Mouse (Mus musculus): ENCODE results near the gene Alkbh1. TPM values are rescaled to one million over a fixed set of nuclear protein-coding genes. Genes with fewer than 3 reads are reported as not detected.

Alkbh1 gene
- polyA plus RNA-seq, 1 experiment from 2014 or later, result 51.3 TPM

DNA sequence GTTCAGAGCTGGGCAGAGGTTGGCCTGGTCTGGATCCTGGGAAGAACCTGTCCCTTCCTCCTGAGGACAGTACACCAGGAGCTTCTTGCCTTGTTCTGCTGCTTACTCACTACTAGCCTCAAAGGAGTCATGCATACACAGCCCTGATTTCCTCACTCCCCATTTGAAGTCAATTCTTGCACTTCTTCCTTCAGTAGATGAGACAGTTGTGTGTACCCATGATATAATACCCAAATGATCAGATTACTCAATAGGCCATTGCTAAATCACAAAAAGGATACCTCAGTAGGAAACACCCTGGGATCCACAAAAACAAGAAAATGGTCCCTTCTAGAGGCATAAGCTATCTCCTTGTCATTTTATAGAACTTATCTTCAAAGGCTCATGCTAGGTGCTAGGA, 52.5 kb downstream of the Alkbh1 start:
- no peak overlapping the region for H3K9ac ChIP-seq (replicated peaks)
- H3K4me2 ChIP-seq (replicated peaks), result no peak overlapping the region
- H3K4me1 ChIP-seq, result peaks cover 17% of the 10 kb centered on the region
- H3K27ac ChIP-seq (replicated peaks), result no peak overlapping the region
- H3K4me3 ChIP-seq, result no peak overlapping the region
- no peak for ATAC-seq (replicated peaks)
- no peaks in the 10 kb centered on the region for H3K27me3 ChIP-seq
- H3K36me3 ChIP-seq, result no peaks in the 10 kb centered on the region
- no peaks in the 10 kb centered on the region for H3K9me3 ChIP-seq

DNA sequence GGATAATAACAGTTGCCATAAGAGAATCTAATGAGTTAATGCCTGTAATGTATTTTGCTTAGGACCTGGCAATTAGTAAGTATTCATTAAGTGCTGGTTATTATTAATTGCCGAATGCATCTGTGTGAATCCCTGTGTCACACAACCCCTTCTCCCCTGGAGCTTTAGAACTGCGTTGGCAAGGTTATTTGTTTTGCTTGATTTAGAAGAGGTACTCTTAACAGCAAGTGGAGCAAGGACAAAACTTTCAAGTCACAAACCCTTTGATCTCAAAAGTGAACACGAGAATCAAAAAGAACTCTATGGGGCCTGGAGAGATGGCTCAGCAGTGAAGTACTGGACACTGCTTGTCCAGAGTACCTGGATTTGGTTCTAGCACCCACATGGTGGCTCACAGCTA, 54.6 kb downstream of the Alkbh1 start:
- 46% methylated on average over 3 of the region's 3 CpGs for WGBS
- Histone ChIP-seq H3K36me3 (no peaks in the 10 kb centered on the region), H3K9ac (replicated peaks) (no peak overlapping the region), H3K4me1 (peaks cover 22% of the 10 kb centered on the region), H3K27me3 (no peaks in the 10 kb centered on the region), H3K27ac (replicated peaks) (no peak overlapping the region), H3K9me3 (no peaks in the 10 kb centered on the region), H3K4me2 (replicated peaks) (0 out of 2 replicates have a peak overlapping the region, but pooled peaks have one; percentile 51), H3K4me3 (no peak overlapping the region)
- no peak for ATAC-seq (replicated peaks)

DNA sequence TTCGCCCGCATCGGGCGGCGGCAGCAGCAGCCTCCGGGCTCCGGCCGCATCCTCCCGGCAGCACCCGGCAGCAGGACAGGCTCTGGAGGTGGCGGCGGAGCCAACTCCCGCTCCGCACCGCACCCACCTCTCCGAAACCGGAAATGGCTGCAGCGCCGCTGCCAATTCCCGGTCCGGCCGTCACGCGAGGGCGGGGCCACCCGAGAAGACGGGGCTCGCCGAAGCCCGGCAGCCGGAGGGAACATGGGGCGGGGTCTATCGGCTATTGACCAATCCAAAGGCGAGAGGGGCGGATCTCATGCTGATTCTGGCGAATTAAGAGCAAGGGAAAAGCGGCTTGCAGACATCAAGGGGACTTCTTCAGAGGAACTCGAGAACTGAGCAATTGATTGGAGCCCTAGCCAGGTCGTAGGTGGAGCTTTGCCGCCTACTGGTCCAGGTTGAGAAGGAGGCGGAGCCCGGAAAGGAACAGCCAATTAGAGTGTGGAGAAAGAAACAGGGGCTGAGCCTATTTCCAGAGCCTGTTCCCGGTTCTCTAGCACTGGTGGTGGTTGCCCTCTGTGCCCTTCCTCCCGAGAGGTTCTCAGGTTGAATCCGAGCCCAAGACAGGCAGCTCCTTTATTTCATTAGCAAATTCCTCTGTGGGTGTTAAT, 55.6 kb downstream of the Alkbh1 start, which contains the start of gene Sptlc2:
Gene Sptlc2 (minus strand): TSS at position 234 of the 653 bp plus-strand sequence.
- peak; percentile 99 for ATAC-seq (replicated peaks)
- Histone ChIP-seq H3K4me1 (peaks cover 22% of the 10 kb centered on the region), H3K4me2 (replicated peaks) (peak within 1 kb of the TSS; percentile 92), H3K9ac (replicated peaks) (peak within 1 kb of the TSS; percentile 89), H3K36me3 (no peaks in the 10 kb centered on the region), H3K4me3 (peak within 1 kb of the TSS; percentile 88), H3K27ac (replicated peaks) (peak within 1 kb of the TSS; percentile 81), H3K27me3 (no peaks in the 10 kb centered on the region), H3K9me3 (no peaks in the 10 kb centered on the region)
- under 1% methylated on average over 45 of the region's 45 CpGs for WGBS

DNA sequence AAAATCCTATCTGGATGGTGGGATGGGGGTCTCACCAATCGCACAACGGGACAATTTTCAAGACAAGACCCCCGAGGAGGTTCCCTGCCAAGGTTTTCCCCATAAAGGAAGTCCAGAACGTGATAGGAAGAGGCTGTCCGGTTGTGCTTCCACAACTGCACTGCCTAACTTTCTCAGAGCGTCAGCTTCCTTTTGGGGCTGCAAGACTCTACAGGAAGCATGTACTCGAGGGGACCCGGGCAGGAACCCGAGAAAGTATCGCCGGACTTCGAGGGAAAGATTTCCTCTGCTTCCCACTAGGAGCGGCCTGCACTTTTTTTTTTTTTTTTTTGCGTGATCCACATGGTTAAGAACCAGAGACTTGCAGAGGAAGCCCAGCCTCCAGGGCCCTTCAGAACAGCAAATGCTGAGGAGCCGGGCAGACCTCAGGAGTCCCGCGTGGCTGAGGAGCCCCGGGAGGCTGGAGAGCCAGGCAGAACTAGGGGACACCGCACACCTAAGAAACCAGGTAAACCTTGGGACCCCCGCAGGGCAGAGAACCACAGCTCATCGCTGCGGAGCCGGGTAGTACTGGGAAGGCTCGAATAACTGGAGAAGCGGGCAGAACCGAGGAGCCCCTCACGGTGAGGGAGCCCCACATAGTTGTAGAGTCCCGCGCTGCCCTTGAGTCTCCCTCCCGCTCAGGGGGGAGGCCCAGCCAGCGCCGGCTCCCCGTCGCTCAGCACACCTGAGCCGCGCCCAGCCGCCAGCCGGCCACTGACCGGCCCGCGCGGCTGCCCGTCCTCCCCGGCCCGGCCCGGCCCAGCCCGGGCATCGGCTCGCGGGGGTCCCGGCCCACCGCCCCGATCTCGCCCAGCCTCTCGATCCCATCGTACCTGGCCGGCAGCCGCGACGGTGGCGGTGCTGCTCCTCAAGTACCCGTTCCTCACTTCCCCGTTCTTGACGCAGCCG, 56.4 kb downstream of the Alkbh1 start:
- peaks cover 22% of the 10 kb centered on the region for H3K4me1 ChIP-seq

DNA sequence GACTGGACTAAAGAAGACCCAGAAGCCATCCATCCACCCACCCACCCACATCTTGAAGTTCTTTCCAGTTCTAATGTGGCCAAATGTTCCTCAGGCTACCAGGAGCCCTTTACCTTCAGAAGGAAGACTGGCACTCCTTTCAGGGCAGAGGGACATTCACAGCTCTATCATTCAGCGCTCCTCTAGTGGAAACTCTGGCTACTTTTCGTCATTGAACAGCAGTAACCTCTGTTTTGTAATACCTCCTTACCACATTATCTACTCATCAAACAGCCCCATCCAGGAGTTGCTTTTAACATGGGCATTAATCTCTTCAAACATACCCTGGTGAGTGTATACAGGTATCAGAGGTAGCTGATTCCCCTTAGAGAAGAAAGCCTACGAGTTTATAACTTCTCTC, 58.8 kb downstream of the Alkbh1 start:
- no peak overlapping the region for H3K4me3 ChIP-seq
- no peak overlapping the region for H3K4me2 ChIP-seq (replicated peaks)
- no peaks in the 10 kb centered on the region for H3K27me3 ChIP-seq
- H3K9me3 ChIP-seq, result no peaks in the 10 kb centered on the region
- no peak overlapping the region for H3K9ac ChIP-seq (replicated peaks)
- no peak overlapping the region for H3K27ac ChIP-seq (replicated peaks)
- 92% methylated on average over 3 of the region's 3 CpGs for WGBS
- H3K4me1 ChIP-seq, result peaks cover 22% of the 10 kb centered on the region
- H3K36me3 ChIP-seq, result no peaks in the 10 kb centered on the region
- no peak for ATAC-seq (replicated peaks)

More for the DNA sequence above, 56.4 kb downstream of the Alkbh1 start:
- Histone ChIP-seq H3K9me3 (no peaks in the 10 kb centered on the region), H3K27ac (replicated peaks) (peak overlapping the region; percentile 81), H3K36me3 (no peaks in the 10 kb centered on the region), H3K27me3 (no peaks in the 10 kb centered on the region), H3K4me3 (peak overlapping the region; percentile 88), H3K4me2 (replicated peaks) (peak overlapping the region; percentile 92), H3K9ac (replicated peaks) (peak overlapping the region; percentile 89)
- ATAC-seq (replicated peaks), result peak; percentile 4
- WGBS, result under 1% methylated on average over 54 of the region's 65 CpGs

DNA sequence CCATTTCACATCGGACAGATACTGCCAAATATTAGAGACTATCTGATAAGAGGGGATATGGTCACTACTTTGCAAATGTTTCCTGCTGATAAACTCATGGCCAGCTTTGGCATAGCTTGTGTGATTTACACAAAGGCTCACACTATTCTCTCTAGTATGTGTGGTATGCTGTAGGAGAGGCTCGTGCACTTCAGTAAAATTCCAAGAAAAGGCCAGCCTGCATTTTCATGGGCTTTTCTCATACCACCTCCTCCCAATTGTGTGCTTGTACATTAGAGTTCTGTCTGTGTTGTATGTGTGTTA, 62.5 kb downstream of the Alkbh1 start:
- no peak for ATAC-seq (replicated peaks)
- no peak overlapping the region for H3K4me2 ChIP-seq (replicated peaks)
- 91% methylated on average over 2 of the region's 2 CpGs for WGBS

DNA sequence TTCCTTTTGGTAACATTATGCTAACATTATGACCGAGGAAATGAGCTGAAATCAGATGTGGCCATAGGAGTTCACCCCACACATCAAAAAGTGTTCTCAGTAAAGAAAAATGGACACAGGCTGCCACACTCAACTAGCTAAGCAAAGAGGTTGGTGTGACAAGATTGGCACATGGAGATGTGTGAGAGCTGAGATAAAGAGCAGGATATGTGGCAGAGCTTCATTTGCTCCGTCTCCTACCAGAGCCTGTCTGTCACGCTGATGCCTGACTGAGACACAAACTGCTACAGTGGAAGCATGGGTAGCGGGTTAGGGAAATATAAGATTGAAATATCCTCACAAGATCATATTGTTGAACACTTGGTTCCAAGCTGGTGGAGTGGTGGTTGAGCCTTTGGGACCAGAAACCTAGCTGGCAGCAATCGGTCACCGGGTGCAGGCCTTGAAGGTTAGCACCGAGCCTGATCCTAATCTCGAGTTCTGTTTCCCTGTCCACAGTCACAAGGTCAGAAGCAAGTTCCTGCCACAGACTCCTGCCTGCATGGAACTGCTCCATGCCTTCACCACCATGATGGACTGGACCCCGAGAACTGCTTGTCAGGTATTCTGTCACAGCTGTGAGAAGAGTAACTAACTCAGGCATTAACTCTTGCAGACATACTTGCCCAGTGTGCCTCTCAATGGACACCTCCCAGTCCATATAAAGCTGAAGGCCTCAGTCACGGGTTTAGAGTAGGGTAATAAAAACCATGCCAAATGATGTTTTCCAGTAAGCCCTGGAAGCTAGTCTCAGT, 63.0 kb downstream of the Alkbh1 start:
- Histone ChIP-seq H3K9ac (replicated peaks) (no peak overlapping the region), H3K27me3 (no peaks in the 10 kb centered on the region)
- no peak for ATAC-seq (replicated peaks)

More for the DNA sequence above, 62.5 kb downstream of the Alkbh1 start:
- Histone ChIP-seq H3K9me3 (no peaks in the 10 kb centered on the region), H3K27me3 (no peaks in the 10 kb centered on the region), H3K36me3 (no peaks in the 10 kb centered on the region), H3K9ac (replicated peaks) (no peak overlapping the region), H3K4me1 (peaks cover 5% of the 10 kb centered on the region), H3K4me3 (no peak overlapping the region), H3K27ac (replicated peaks) (no peak overlapping the region)

DNA sequence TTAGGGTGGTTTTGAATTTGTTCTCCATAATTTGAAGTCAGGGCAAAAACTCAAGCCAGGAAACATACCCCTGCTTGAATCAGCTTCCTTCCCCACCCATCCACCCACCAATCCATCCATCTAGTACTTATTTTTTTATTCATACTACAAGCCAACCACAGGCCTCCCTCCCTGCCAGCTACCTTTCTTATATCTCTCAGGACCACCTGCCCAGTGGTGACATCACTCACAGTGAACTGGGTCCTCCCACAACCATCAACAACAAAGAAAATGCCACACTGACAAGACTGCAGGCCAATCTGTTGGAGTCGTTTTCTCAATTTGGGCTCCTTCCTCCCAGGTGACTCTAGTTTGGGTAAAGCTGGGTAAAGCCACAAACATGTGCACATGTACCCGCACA, 64.3 kb downstream of the Alkbh1 start:
- ATAC-seq (replicated peaks), result no peak
- no peak overlapping the region for H3K27ac ChIP-seq (replicated peaks)
- H3K9me3 ChIP-seq, result no peaks in the 10 kb centered on the region
- WGBS, result 73% methylated on average over 2 of the region's 2 CpGs
- H3K4me3 ChIP-seq, result no peak overlapping the region
- H3K27me3 ChIP-seq, result no peaks in the 10 kb centered on the region
- no peaks in the 10 kb centered on the region for H3K36me3 ChIP-seq
- H3K9ac ChIP-seq (replicated peaks), result no peak overlapping the region
- H3K4me2 ChIP-seq (replicated peaks), result no peak overlapping the region
- H3K4me1 ChIP-seq, result no peaks in the 10 kb centered on the region

More for the DNA sequence above, 63.0 kb downstream of the Alkbh1 start:
- Histone ChIP-seq H3K9me3 (no peaks in the 10 kb centered on the region), H3K4me2 (replicated peaks) (no peak overlapping the region), H3K4me1 (0 out of 2 replicates have a peak, but pooled peaks cover under 1% of the 10 kb centered on the region), H3K27ac (replicated peaks) (no peak overlapping the region), H3K4me3 (no peak overlapping the region), H3K36me3 (no peaks in the 10 kb centered on the region)
- 91% methylated on average over 10 of the region's 10 CpGs for WGBS

Small RNA genes within 50 kb of the gene (microRNA-seq; reads per million reads assigned to microRNA genes)
- gene Mir3068, result 39.5 reads per million, percentile 40 among the genes with 10 or more reads in this experiment

Other genes with a start within 250 kb of the Alkbh1 start
- 1.6 and 2.1 TPM in 2 replicates for gene Samd15, start 244.3 kb downstream of the Alkbh1 start, polyA plus RNA-seq (2015; fragmentation: Nextera tagmentation; extraction: Ambion mirVana)
- 3.6 TPM in 2 replicates for gene Tmed8, start 243.6 kb downstream of the Alkbh1 start, polyA plus RNA-seq (2015; fragmentation: Nextera tagmentation; extraction: Ambion mirVana)
- 0.92 and 1.2 TPM in 2 replicates for gene Noxred1, start 205.3 kb downstream of the Alkbh1 start, polyA plus RNA-seq (2015; fragmentation: Nextera tagmentation; extraction: Ambion mirVana)
- 72.3 and 77.1 TPM in 2 replicates for gene Vipas39, start 177.8 kb downstream of the Alkbh1 start, polyA plus RNA-seq (2015; fragmentation: Nextera tagmentation; extraction: Ambion mirVana)
- 216 and 226 TPM in 2 replicates for gene Ahsa1, start 177.5 kb downstream of the Alkbh1 start, polyA plus RNA-seq (2015; fragmentation: Nextera tagmentation; extraction: Ambion mirVana)
- 0.49 and 1.4 TPM in 2 replicates for gene Ism2, start 144.3 kb downstream of the Alkbh1 start, polyA plus RNA-seq (2015; fragmentation: Nextera tagmentation; extraction: Ambion mirVana)
- gene Sptlc2, start 55.7 kb downstream of the Alkbh1 start, polyA plus RNA-seq (2015; fragmentation: Nextera tagmentation; extraction: Ambion mirVana), result 60.8 and 68.3 TPM in 2 replicates
- 249 and 275 TPM in 2 replicates for gene Slirp, start 121 bp downstream of the Alkbh1 start, polyA plus RNA-seq (2015; fragmentation: Nextera tagmentation; extraction: Ambion mirVana)
- 127 and 128 TPM in 2 replicates for gene Snw1, start 28.3 kb upstream of the Alkbh1 start, polyA plus RNA-seq (2015; fragmentation: Nextera tagmentation; extraction: Ambion mirVana)
- not detected in 2 replicates for gene Gm5788, start 50.7 kb upstream of the Alkbh1 start, polyA plus RNA-seq (2015; fragmentation: Nextera tagmentation; extraction: Ambion mirVana)
- not detected in 2 replicates for gene Gm8300, start 70.3 kb upstream of the Alkbh1 start, polyA plus RNA-seq (2015; fragmentation: Nextera tagmentation; extraction: Ambion mirVana)
- gene Oog1, start 158.7 kb upstream of the Alkbh1 start, polyA plus RNA-seq (2015; fragmentation: Nextera tagmentation; extraction: Ambion mirVana), result not detected in 2 replicates
- not detected in 2 replicates for gene Gm4027, start 174.9 kb upstream of the Alkbh1 start, polyA plus RNA-seq (2015; fragmentation: Nextera tagmentation; extraction: Ambion mirVana)
- gene Gm16381, start 200.6 kb upstream of the Alkbh1 start, polyA plus RNA-seq (2015; fragmentation: Nextera tagmentation; extraction: Ambion mirVana), result not detected in 2 replicates